Mouse (Mus musculus) forebrain, postnatal 0 days (tissue): ENCODE data around the gene Tfap4. TPM values are rescaled to one million over a fixed set of nuclear protein-coding genes. Genes with fewer than 3 reads are reported as not detected.
"Not testable (repeated sequence)": the region's sequence is repeated elsewhere in the genome, so short reads cannot be mapped to it uniquely, and the experiment has no call there.

Source experiments
- ATAC-seq: fragments of 200-750 bp; cut with Nextera tagmentation; 2 replicates; pipeline ENCODE4 v1.8.0; 2017; ENCODE audit warnings: mild to moderate bottlenecking, moderate library complexity
- DNase-seq: peaks from one replicate; pipeline ENCODE4 v3.0.0-alpha.2; 2015
- H3K27ac ChIP-seq: fragments of 300-500 bp; sonication (generic); 2 replicates; pipeline ENCODE4 v1.5.1; 2014; ENCODE audit warnings: low read depth, mild to moderate bottlenecking, antibody characterized with exemption, low read length, moderate library complexity, mixed read lengths
- H3K27me3 ChIP-seq: fragments of 300-500 bp; sonication (generic); 2 replicates; pipeline ENCODE4 v1.6.1; 2014; ENCODE audit warnings: mild to moderate bottlenecking, low read length, mixed read lengths; ENCODE audit not compliant: insufficient read depth
- H3K36me3 ChIP-seq: fragments of 300-500 bp; sonication (generic); 2 replicates; pipeline ENCODE4 v1.6.1; 2014; ENCODE audit warnings: mild to moderate bottlenecking, moderate library complexity; ENCODE audit not compliant: insufficient read depth
- H3K4me1 ChIP-seq: fragments of 300-500 bp; sonication (generic); 2 replicates; pipeline ENCODE4 v1.6.1; 2014; ENCODE audit warnings: antibody characterized with exemption; ENCODE audit not compliant: insufficient read depth
- H3K4me2 ChIP-seq: fragments of 300-500 bp; sonication (generic); 2 replicates; pipeline ENCODE4 v1.6.1; 2014; ENCODE audit warnings: low read depth, mild to moderate bottlenecking, moderate library complexity
- H3K4me3 ChIP-seq: fragments of 300-500 bp; sonication (generic); 2 replicates; pipeline ENCODE4 v1.5.1; 2014; ENCODE audit warnings: low read depth, low read length, mixed read lengths
- H3K9ac ChIP-seq: fragments of 300-500 bp; sonication (generic); 2 replicates; pipeline ENCODE4 v1.6.1; 2014; ENCODE audit warnings: mild to moderate bottlenecking
- H3K9me3 ChIP-seq: fragments of 300-500 bp; sonication (generic); 2 replicates; pipeline ENCODE4 v1.6.1; 2016; ENCODE audit warnings: low read length
- CTCF ChIP-seq: sonication (generic); IDR thresholded peaks from 2 replicates; pipeline ENCODE4 v1.5.1; 2016; ENCODE audit warnings: antibody characterized with exemption, control low read depth, low read depth
- WGBS: fragments of 180-500 bp; shearing (Covaris S2); extraction: QIAGEN DNeasy Blood & Tissue Kit; methylation state at CpG from one replicate; pipeline ENCODE4 v1.1.7; 2014; 5-methylcytosine and 5-hydroxymethylcytosine counted together
- polyA plus RNA-seq: library from polyadenylated mRNA; unstranded; fragments of >200 nt; fragmentation: Nextera tagmentation; extraction: Ambion mirVana; gene quantifications from 2 replicates; pipeline ENCODE4 v1.2.1, GENCODE M21; 2015
- total RNA-seq: library from RNA; depleted of rRNA; stranded (reverse); fragments of >200 nt; gene quantifications from 2 replicates; pipeline ENCODE4 v1.2.3, GENCODE M21; 2014

Gene Tfap4
- total and polyA plus RNA-seq, 2 experiments from 2014 or later, result 8.0 to 10.2 TPM

- ATAC-seq (no peak), DNase-seq (no peak)
- H3K4me2 ChIP-seq, result no peak overlapping the region
- H3K27me3 ChIP-seq, result no peaks in the 10 kb centered on the region
- no peak overlapping the region for H3K27ac ChIP-seq
- TF ChIP-seq CTCF, result no peak
- no peaks in the 10 kb centered on the region for H3K9me3 ChIP-seq
- H3K9ac ChIP-seq, result no peak overlapping the region
- no peak overlapping the region for H3K4me3 ChIP-seq
- no peaks in the 10 kb centered on the region for H3K36me3 ChIP-seq
- H3K4me1 ChIP-seq, result peaks cover 7% of the 10 kb centered on the region; the same call in 1 of the 2 replicates
- 82% methylated on average over 3 of the region's 3 CpGs for WGBS
Observed at GRCm38 (mm10) chr16:4583807-4584206, 24.2 kb upstream of the Tfap4 start.

GRCm38 (mm10) chr16:4581179-4581578 is 21.5 kb upstream of the Tfap4 start:
- WGBS, result 95% methylated on average over 3 of the region's 4 CpGs
- not testable (repeated sequence) for H3K9me3 ChIP-seq, H3K4me1 ChIP-seq, H3K9ac ChIP-seq, DNase-seq, H3K27me3 ChIP-seq, ATAC-seq, H3K4me2 ChIP-seq, H3K27ac ChIP-seq, H3K4me3 ChIP-seq, H3K36me3 ChIP-seq

- H3K4me1 ChIP-seq, result no peaks in the 10 kb centered on the region
- 82% methylated on average over 7 of the region's 7 CpGs for WGBS
- H3K9me3 ChIP-seq, result no peaks in the 10 kb centered on the region
- no peak for ATAC-seq
- DNase-seq, result no peak
- no peak overlapping the region for H3K4me2 ChIP-seq
- H3K27ac ChIP-seq, result no peak overlapping the region
- no peaks in the 10 kb centered on the region for H3K36me3 ChIP-seq
- H3K9ac ChIP-seq, result no peak overlapping the region
- no peaks in the 10 kb centered on the region for H3K27me3 ChIP-seq
- TF ChIP-seq CTCF, result no peak
- H3K4me3 ChIP-seq, result no peak overlapping the region
Observed at GRCm38 (mm10) chr16:4578630-4579029, 19.0 kb upstream of the Tfap4 start.

GRCm38 (mm10) chr16:4576873-4577272 is 17.2 kb upstream of the Tfap4 start:
- DNase-seq (no peak), ATAC-seq (no peak)
- Histone ChIP-seq H3K27ac (no peak overlapping the region), H3K9me3 (no peaks in the 10 kb centered on the region), H3K4me1 (no peaks in the 10 kb centered on the region), H3K4me3 (no peak overlapping the region), H3K36me3 (no peaks in the 10 kb centered on the region), H3K9ac (no peak overlapping the region), H3K27me3 (no peaks in the 10 kb centered on the region), H3K4me2 (no peak overlapping the region)
- no peak for TF ChIP-seq CTCF
- WGBS, result 63% methylated on average over 2 of the region's 2 CpGs

GRCm38 (mm10) chr16:4576038-4576437 is 16.4 kb upstream of the Tfap4 start:
- no peak for DNase-seq

GRCm38 (mm10) chr16:4570737-4571136 is 11.1 kb upstream of the Tfap4 start:
- H3K4me2 ChIP-seq, result no peak overlapping the region
- DNase-seq (no peak), ATAC-seq (no peak)

More at GRCm38 (mm10) chr16:4576038-4576437, 16.4 kb upstream of the Tfap4 start:
- 47% methylated on average over 2 of the region's 2 CpGs for WGBS
- ATAC-seq, result no peak
- no peak overlapping the region for H3K9ac ChIP-seq
- no peak overlapping the region for H3K27ac ChIP-seq
- no peak overlapping the region for H3K4me3 ChIP-seq
- H3K4me2 ChIP-seq, result no peak overlapping the region
- no peak for TF ChIP-seq CTCF
- H3K36me3 ChIP-seq, result no peaks in the 10 kb centered on the region
- H3K4me1 ChIP-seq, result no peaks in the 10 kb centered on the region
- no peaks in the 10 kb centered on the region for H3K27me3 ChIP-seq
- no peaks in the 10 kb centered on the region for H3K9me3 ChIP-seq

GRCm38 (mm10) chr16:4567912-4568311 is 8.3 kb upstream of the Tfap4 start:
- Histone ChIP-seq H3K4me1 (no peaks in the 10 kb centered on the region), H3K4me2 (no peak overlapping the region), H3K4me3 (no peak overlapping the region), H3K9me3 (no peaks in the 10 kb centered on the region), H3K9ac (no peak overlapping the region), H3K27ac (no peak overlapping the region), H3K36me3 (no peaks in the 10 kb centered on the region), H3K27me3 (no peaks in the 10 kb centered on the region)
- ATAC-seq (peak; percentile 53; the same call in 1 of the 2 replicates), DNase-seq (peak; percentile 83)
- TF ChIP-seq CTCF, result peak; percentile 83
- WGBS, result 19% methylated on average over 4 of the region's 4 CpGs

More at GRCm38 (mm10) chr16:4570737-4571136, 11.1 kb upstream of the Tfap4 start:
- Histone ChIP-seq H3K9me3 (no peaks in the 10 kb centered on the region), H3K27me3 (no peaks in the 10 kb centered on the region), H3K36me3 (no peaks in the 10 kb centered on the region), H3K4me1 (no peaks in the 10 kb centered on the region), H3K27ac (no peak overlapping the region), H3K9ac (no peak overlapping the region), H3K4me3 (no peak overlapping the region)
- WGBS, result 70% methylated on average over 4 of the region's 4 CpGs
- TF ChIP-seq CTCF, result no peak
